Mouse (Mus musculus): ENCODE measurements around the gene Myo9a. TPM values are rescaled to one million over a fixed set of nuclear protein-coding genes. Genes with fewer than 3 reads are reported as not detected.
"Not testable (repeated sequence)": the region's sequence is repeated elsewhere in the genome, so short reads cannot be mapped to it uniquely, and the experiment has no call there.

The Myo9a gene
- total and polyA plus RNA-seq, 3 experiments = 3.3 to 131 (median 4.5) TPM

- H3K27ac ChIP-seq (ENCODE audit: control insufficient read depth, low read depth, low read length) = no peak overlapping the region
- no peak for DNase-seq (ENCODE audit: low read depth, low spot score)
- H3K27me3 ChIP-seq (ENCODE audit: control insufficient read depth in 1 of 2, insufficient read depth in 2 of 2, low read length in 2 of 2) = peaks cover 1 to 7% of the 10 kb centered on the region in 2 experiments; a peak in 3 of 4 replicates
- H3K9ac ChIP-seq (ENCODE audit: control insufficient read depth, low read depth, low read length, poor library complexity, severe bottlenecking) = no peak overlapping the region
- H3K4me1 ChIP-seq (ENCODE audit: control insufficient read depth in 1 of 2, insufficient read depth in 2 of 2, low read length in 2 of 2) = no peaks in the 10 kb centered on the region
- TF ChIP-seq SIN3A (IDR thresholded peaks at IDR 0.05; ENCODE audit: low read length) (no peak), E2F4 (IDR thresholded peaks at IDR 0.05; ENCODE audit: borderline replicate concordance, low read depth, low read length) (no peak), EP300 (IDR thresholded peaks at IDR 0.05; ENCODE audit: low read depth in 1 of 2, low read length in 2 of 2) (no peak), UBTF (IDR thresholded peaks at IDR 0.05; ENCODE audit: borderline replicate concordance, insufficient read depth, low read depth, low read length) (no peak), ELF1 (IDR thresholded peaks at IDR 0.05; ENCODE audit: low read depth, low read length) (no peak), MXI1 (IDR thresholded peaks at IDR 0.05; ENCODE audit: low read depth, low read length) (no peak), TCF12 (IDR thresholded peaks at IDR 0.05; ENCODE audit: low read depth, low read length) (no peak), POLR2AphosphoS5 (IDR thresholded peaks at IDR 0.05; ENCODE audit: borderline replicate concordance, low read depth, low read length) (no peak), NRF1 (IDR thresholded peaks at IDR 0.05; ENCODE audit: insufficient read depth, low read depth, low read length, poor library complexity, severe bottlenecking) (no peak)
- no peak overlapping the region for H3K4me3 ChIP-seq (ENCODE audit: control insufficient read depth in 1 of 2, insufficient read depth in 1 of 2, low read depth in 2 of 2, low read length in 2 of 2)
- no peaks in the 10 kb centered on the region for H3K36me3 ChIP-seq (ENCODE audit: control insufficient read depth in 1 of 2, insufficient read depth in 2 of 2, low read length in 2 of 2)
- no peaks in the 10 kb centered on the region for H3K79me2 ChIP-seq (ENCODE audit: control insufficient read depth, insufficient read depth, low read length, poor library complexity)
- H3K9me3 ChIP-seq (replicated peaks; ENCODE audit: insufficient read depth, low read length) = no peaks in the 10 kb centered on the region
Observed at GRCm38 (mm10) chr9:59955692-59956091, 205.0 kb downstream of the Myo9a start.

- TF ChIP-seq MYB (IDR thresholded peaks at IDR 0.05; ENCODE audit: low read depth, low read length) (no peak), CHD2 (IDR thresholded peaks at IDR 0.05; ENCODE audit: low read length) (no peak), SMC3 (IDR thresholded peaks at IDR 0.05; ENCODE audit: low read depth, low read length) (no peak), ETS1 (IDR thresholded peaks at IDR 0.05; ENCODE audit: low read depth, low read length) (no peak), UBTF (IDR thresholded peaks at IDR 0.05; ENCODE audit: borderline replicate concordance, insufficient read depth, low read depth, low read length) (no peak), RAD21 (IDR thresholded peaks at IDR 0.05; ENCODE audit: low read depth, low read length) (no peak), TBP (IDR thresholded peaks at IDR 0.05; ENCODE audit: low read depth, low read length) (no peak), MYC (IDR thresholded peaks at IDR 0.05; ENCODE audit: low read depth, low read length) (no peak), MAFK (IDR thresholded peaks at IDR 0.05; ENCODE audit: borderline replicate concordance, low read depth, low read length) (no peak), NRF1 (IDR thresholded peaks at IDR 0.05; ENCODE audit: insufficient read depth, low read depth, low read length, poor library complexity, severe bottlenecking) (no peak), MXI1 (IDR thresholded peaks at IDR 0.05; ENCODE audit: low read depth, low read length) (no peak), GABPA (IDR thresholded peaks at IDR 0.05; ENCODE audit: low read depth, low read length) (no peak), ZNF384 (IDR thresholded peaks at IDR 0.05; ENCODE audit: low read depth, low read length) (no peak), RCOR1 (IDR thresholded peaks at IDR 0.05; ENCODE audit: low read depth, low read length) (no peak), USF2 (IDR thresholded peaks at IDR 0.05; ENCODE audit: borderline replicate concordance in 1 of 2, insufficient read depth in 1 of 2, low read depth in 1 of 2, low read length in 2 of 2) (no peak), JUND (IDR thresholded peaks at IDR 0.05; ENCODE audit: low read depth, low read length) (no peak), ZMIZ1 (IDR thresholded peaks at IDR 0.05; ENCODE audit: low read depth, low read length) (no peak), EP300 (IDR thresholded peaks at IDR 0.05; ENCODE audit: low read depth in 1 of 2, low read length in 2 of 2) (no peak)
- no peak for DNase-seq (ENCODE audit: low read depth, low spot score)
- Histone ChIP-seq H3K4me1 (ENCODE audit: control insufficient read depth in 1 of 2, insufficient read depth in 2 of 2, low read length in 2 of 2) (no peaks in the 10 kb centered on the region), H3K9ac (ENCODE audit: control insufficient read depth, low read depth, low read length, poor library complexity, severe bottlenecking) (no peak overlapping the region), H3K79me2 (ENCODE audit: control insufficient read depth, insufficient read depth, low read length, poor library complexity) (no peaks in the 10 kb centered on the region), H3K4me3 (ENCODE audit: control insufficient read depth in 1 of 2, insufficient read depth in 1 of 2, low read depth in 2 of 2, low read length in 2 of 2) (no peak overlapping the region), H3K9me3 (replicated peaks; ENCODE audit: insufficient read depth, low read length) (no peaks in the 10 kb centered on the region), H3K36me3 (ENCODE audit: control insufficient read depth in 1 of 2, insufficient read depth in 2 of 2, low read length in 2 of 2) (no peaks in the 10 kb centered on the region), H3K27me3 (ENCODE audit: control insufficient read depth in 1 of 2, insufficient read depth in 2 of 2, low read length in 2 of 2) (peaks cover 1 to 7% of the 10 kb centered on the region in 2 experiments; a peak in 3 of 4 replicates), H3K27ac (ENCODE audit: control insufficient read depth, low read depth, low read length) (no peak overlapping the region)
Observed at GRCm38 (mm10) chr9:59956496-59956895, 205.8 kb downstream of the Myo9a start.

- not testable (repeated sequence) for H3K9ac ChIP-seq (ENCODE audit: control insufficient read depth, low read depth, low read length, poor library complexity, severe bottlenecking); DNase-seq (ENCODE audit: low read depth, low spot score); H3K9me3 ChIP-seq (replicated peaks; ENCODE audit: insufficient read depth, low read length); H3K27me3 ChIP-seq (ENCODE audit: control insufficient read depth in 1 of 2, insufficient read depth in 2 of 2, low read length in 2 of 2); H3K36me3 ChIP-seq (ENCODE audit: control insufficient read depth in 1 of 2, insufficient read depth in 2 of 2, low read length in 2 of 2); H3K4me3 ChIP-seq (ENCODE audit: control insufficient read depth in 1 of 2, insufficient read depth in 1 of 2, low read depth in 2 of 2, low read length in 2 of 2); H3K27ac ChIP-seq (ENCODE audit: control insufficient read depth, low read depth, low read length); H3K79me2 ChIP-seq (ENCODE audit: control insufficient read depth, insufficient read depth, low read length, poor library complexity); H3K4me1 ChIP-seq (ENCODE audit: control insufficient read depth in 1 of 2, insufficient read depth in 2 of 2, low read length in 2 of 2)
Observed at GRCm38 (mm10) chr9:59958115-59958514, 207.4 kb downstream of the Myo9a start.
